Mouse (Mus musculus) embryonic fibroblast, embryonic 13.5 days (primary cell): ENCODE results near the gene Tbc1d5. TPM values are rescaled to one million over a fixed set of nuclear protein-coding genes. Genes with fewer than 3 reads are reported as not detected.

Experiments used
- H3K27ac ChIP-seq: 2 replicates; pipeline ENCODE4 v1.5.1; 2012; ENCODE audit warnings: low read length, control low read depth, inconsistent platforms; ENCODE audit not compliant: insufficient read depth
- H3K4me1 ChIP-seq: 2 replicates; pipeline ENCODE4 v1.6.1; 2011; ENCODE audit warnings: low read length; ENCODE audit not compliant: control insufficient read depth, insufficient read depth
- H3K4me3 ChIP-seq: 2 replicates; pipeline ENCODE4 v1.5.1; 2011; ENCODE audit warnings: mild to moderate bottlenecking, control low read depth, low read length; ENCODE audit not compliant: insufficient read depth
- CTCF ChIP-seq: IDR thresholded peaks from 2 replicates; pipeline ENCODE4 v1.5.1; 2011; ENCODE audit warnings: mild to moderate bottlenecking, control low read depth, low read length, moderate library complexity, borderline replicate concordance; ENCODE audit not compliant: insufficient read depth
- POLR2A ChIP-seq: IDR thresholded peaks from 2 replicates; pipeline ENCODE4 v1.6.1; 2011; ENCODE audit warnings: low read depth, mild to moderate bottlenecking, control low read depth, low read length, moderate library complexity
- polyA plus RNA-seq: library from polyadenylated mRNA; stranded (reverse); fragments of >200 nt; gene quantifications from 2 replicates; pipeline ENCODE4 v1.2.4, GENCODE M21; 2011; ENCODE audit warnings: low read depth; ENCODE audit not compliant: missing spikeins, insufficient read length

The Tbc1d5 gene
- polyA plus RNA-seq, 1 experiment, result 22.3 TPM

- TF ChIP-seq POLR2A, result no peak
- no peak for TF ChIP-seq CTCF
- Histone ChIP-seq H3K4me3 (no peak overlapping the region), H3K27ac (no peak overlapping the region), H3K4me1 (no peaks in the 10 kb centered on the region)
Observed at GRCm38 (mm10) chr17:51191381-51191780, 12.2 kb upstream of the Tbc1d5 start.

- Histone ChIP-seq H3K4me1 (no peaks in the 10 kb centered on the region), H3K27ac (no peak overlapping the region), H3K4me3 (no peak overlapping the region)
- no peak for TF ChIP-seq POLR2A
- TF ChIP-seq CTCF, result no peak
Observed at GRCm38 (mm10) chr17:51182715-51183114, 3.6 kb upstream of the Tbc1d5 start.

GRCm38 (mm10) chr17:51178491-51179194, 509 bp downstream of the Tbc1d5 start:
- H3K27ac ChIP-seq, result peak overlapping the region; percentile 93
- TF ChIP-seq POLR2A (peak; percentile 72; the same call in 1 of the 2 replicates), CTCF (no peak)
- H3K4me3 ChIP-seq, result peak overlapping the region; percentile 74
- no peaks in the 10 kb centered on the region for H3K4me1 ChIP-seq

GRCm38 (mm10) chr17:51177923-51178322, 1.2 kb downstream of the Tbc1d5 start:
- no peak for TF ChIP-seq CTCF
- 0 out of 2 replicates have a peak, but pooled peaks have one; percentile 21 for TF ChIP-seq POLR2A
- Histone ChIP-seq H3K4me1 (no peaks in the 10 kb centered on the region), H3K27ac (no peak overlapping the region), H3K4me3 (peak overlapping the region; percentile 74)

- no peak for TF ChIP-seq CTCF
- TF ChIP-seq POLR2A, result no peak
- H3K4me1 ChIP-seq, result no peaks in the 10 kb centered on the region
- no peak overlapping the region for H3K4me3 ChIP-seq
- no peak overlapping the region for H3K27ac ChIP-seq
Observed at GRCm38 (mm10) chr17:51172332-51172731, 6.8 kb downstream of the Tbc1d5 start.

GRCm38 (mm10) chr17:51171504-51171903, 7.6 kb downstream of the Tbc1d5 start:
- H3K4me3 ChIP-seq, result no peak overlapping the region
- no peak overlapping the region for H3K27ac ChIP-seq
- no peaks in the 10 kb centered on the region for H3K4me1 ChIP-seq
- TF ChIP-seq POLR2A, result no peak
- no peak for TF ChIP-seq CTCF

GRCm38 (mm10) chr17:51169911-51170310, 9.2 kb downstream of the Tbc1d5 start:
- Histone ChIP-seq H3K4me1 (no peaks in the 10 kb centered on the region), H3K4me3 (no peak overlapping the region), H3K27ac (no peak overlapping the region)
- no peak for TF ChIP-seq POLR2A
- no peak for TF ChIP-seq CTCF

- TF ChIP-seq POLR2A, result no peak
- no peak overlapping the region for H3K4me3 ChIP-seq
- H3K4me1 ChIP-seq, result no peaks in the 10 kb centered on the region
- no peak overlapping the region for H3K27ac ChIP-seq
Observed at GRCm38 (mm10) chr17:51162366-51162765, 16.8 kb downstream of the Tbc1d5 start.

GRCm38 (mm10) chr17:51159261-51159660, 19.9 kb downstream of the Tbc1d5 start:
- TF ChIP-seq POLR2A (no peak), CTCF (no peak)

GRCm38 (mm10) chr17:51150999-51151398, 28.2 kb downstream of the Tbc1d5 start:
- TF ChIP-seq CTCF (no peak), POLR2A (no peak)
- no peak overlapping the region for H3K4me3 ChIP-seq
- H3K27ac ChIP-seq, result no peak overlapping the region
- no peaks in the 10 kb centered on the region for H3K4me1 ChIP-seq

More at GRCm38 (mm10) chr17:51159261-51159660, 19.9 kb downstream of the Tbc1d5 start:
- no peaks in the 10 kb centered on the region for H3K4me1 ChIP-seq
- H3K4me3 ChIP-seq, result no peak overlapping the region
- H3K27ac ChIP-seq, result no peak overlapping the region
